25 mouse cellular contexts compared by ENCODE assay signal in the genomic region with DNA sequence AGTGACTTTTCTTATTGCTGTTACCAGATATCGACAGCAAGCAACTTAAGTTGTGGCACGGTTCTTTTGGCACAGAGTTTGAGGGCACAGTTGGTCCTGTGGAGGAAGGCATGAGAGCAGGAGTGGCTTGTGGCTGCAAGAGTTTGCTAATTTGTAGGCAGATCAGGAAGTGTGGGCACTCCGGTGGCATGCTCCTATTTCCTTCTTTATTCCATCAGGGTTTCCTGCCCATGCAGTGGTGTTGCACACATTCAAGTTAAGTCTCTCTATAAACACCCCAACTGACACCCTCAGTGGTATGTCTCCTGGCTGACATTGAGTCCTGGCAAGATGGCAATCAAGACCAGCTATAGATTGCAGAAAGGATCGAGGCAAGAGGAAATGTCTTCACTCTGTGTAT. TPM values are rescaled to one million over a fixed set of nuclear protein-coding genes. Genes with fewer than 3 reads are reported as not detected.
DNase-seq lines count a peak whose midpoint lies in the region; ATAC-seq and TF ChIP-seq lines count a peak whose summit lies in the region.
"Had no signal": no experiment of that assay in that cellular context is flagged by ENCODE, and none has a peak within 500 bp of the region (broad histone marks: within the 10 kb centered on the region; RNA-seq: fewer than 3 reads in every experiment).

No protein-coding gene starts in this region.

- no peak overlapping the region for H3K27ac ChIP-seq in liver, postnatal 0 days (ENCODE audit: low read depth)
- H3K27ac ChIP-seq: embryonic facial prominence, embryonic 13.5 days; embryonic facial prominence, embryonic 15.5 days; forebrain, embryonic 10.5 days; forebrain, embryonic 12.5 days had no signal

- whole genome bisulfite sequencing in liver, postnatal 0 days (ENCODE audit: insufficient replicate concordance) = 34% methylated on average over 4 of the region's 4 CpGs

- TF ChIP-seq CTCF in liver, postnatal 0 days (IDR thresholded peaks at IDR 0.05; ENCODE audit: low read depth) = no peak

- no peak overlapping the region for H3K4me2 ChIP-seq in liver, postnatal 0 days (ENCODE audit: low read depth, low read length)
- H3K4me2 ChIP-seq: embryonic facial prominence, embryonic 13.5 days; embryonic facial prominence, embryonic 15.5 days; forebrain, embryonic 12.5 days had no signal

- H3K9ac ChIP-seq in liver, postnatal 0 days (replicated peaks) = no peak overlapping the region
- H3K9ac ChIP-seq: embryonic facial prominence, embryonic 13.5 days; embryonic facial prominence, embryonic 15.5 days; forebrain, embryonic 12.5 days had no signal

- no peak for TF ChIP-seq EP300 in liver, postnatal 0 days (IDR thresholded peaks at IDR 0.05; ENCODE audit: low read depth)

- H3K9me3 ChIP-seq in liver, postnatal 0 days (ENCODE audit: low read length) = no peaks in the 10 kb centered on the region
- H3K9me3 ChIP-seq: embryonic facial prominence, embryonic 13.5 days; embryonic facial prominence, embryonic 15.5 days; forebrain, embryonic 10.5 days; forebrain, embryonic 12.5 days had no signal

- H3K36me3 ChIP-seq in liver, postnatal 0 days (replicated peaks; ENCODE audit: insufficient read depth, low read length) = no peaks in the 10 kb centered on the region
- H3K36me3 ChIP-seq: embryonic facial prominence, embryonic 13.5 days; embryonic facial prominence, embryonic 15.5 days; forebrain, embryonic 10.5 days; forebrain, embryonic 12.5 days had no signal

- DNase-seq in heart, adult 11 months = peak; percentile 71
- no peak for DNase-seq in heart, postnatal 4 days
- DNase-seq in liver, postnatal 0 days = no peak
- DNase-seq in embryo, embryonic 10 days (ENCODE audit: low spot score) = no peak
- no peak for DNase-seq in embryo, embryonic 11 days
- DNase-seq: adrenal gland, adult 2 months; adrenal gland, postnatal 10 days; adrenal gland, postnatal 25 days; cerebellum, adult 11 months; cerebellum, adult 18-20 months; cerebellum, adult 9-10 months; cerebellum, postnatal 10 days; cerebellum, postnatal 25 days had no signal

- H3K27me3 ChIP-seq in liver, postnatal 0 days (ENCODE audit: insufficient read depth, low read length) = no peaks in the 10 kb centered on the region
- H3K27me3 ChIP-seq: embryonic facial prominence, embryonic 13.5 days; embryonic facial prominence, embryonic 15.5 days; forebrain, embryonic 12.5 days had no signal

- H3K4me3 ChIP-seq in liver, postnatal 0 days (ENCODE audit: low read depth, low read length) = no peak overlapping the region
- H3K4me3 ChIP-seq: embryonic facial prominence, embryonic 13.5 days; embryonic facial prominence, embryonic 15.5 days; erythroblast, embryonic 14.5 days; forebrain, embryonic 10.5 days; forebrain, embryonic 12.5 days had no signal

- no peaks in the 10 kb centered on the region for H3K4me1 ChIP-seq in liver, postnatal 0 days (ENCODE audit: insufficient read depth)
- H3K4me1 ChIP-seq: embryonic facial prominence, embryonic 13.5 days; embryonic facial prominence, embryonic 15.5 days; forebrain, embryonic 10.5 days; forebrain, embryonic 12.5 days had no signal

- ATAC-seq in granulocyte monocyte progenitor cell, adult 5-6 weeks (replicated peaks; ENCODE audit: poor library complexity, severe bottlenecking) = peak; percentile 93
- peak; percentile 82 for ATAC-seq in megakaryocyte, adult 5-6 weeks (ENCODE audit: poor library complexity, severe bottlenecking)
- no peak for ATAC-seq in liver, postnatal 0 days
- ATAC-seq: forebrain, embryonic 14.5 days; forebrain, embryonic 16.5 days had no signal

RNA-seq across cellular contexts. Expression of a gene that starts 10.8 kb away (rescaled TPM):
- total RNA-seq in heart, postnatal 4 days (2021) = under 1 TPM; 0.14 to 0.31 TPM
- total RNA-seq in granulocyte monocyte progenitor cell, adult 5-6 weeks (2014; fragmentation: Nextera tagmentation) = not detected in 2 replicates
- not detected in 2 replicates for total RNA-seq in granulocyte monocyte progenitor cell, adult 5-6 weeks (2017)
- not detected in 2 replicates for total RNA-seq in megakaryocyte, adult 5-6 weeks (2015)
- not detected in 2 replicates for total RNA-seq in megakaryocyte, adult 5-6 weeks (2017)
- not detected in 2 replicates for polyA plus RNA-seq in liver, postnatal 0 days (2015; fragmentation: Nextera tagmentation; extraction: Ambion mirVana)
- total RNA-seq: MEL had no signal
- polyA plus RNA-seq: C2C12; erythroblast, embryonic 14.5 days; forebrain, embryonic 10.5 days; forebrain, embryonic 12.5 days; forebrain, embryonic 14.5 days; forebrain, embryonic 16.5 days had no signal

RNA-seq across cellular contexts. Expression of a gene that starts 47.9 kb away (rescaled TPM):
- under 1 TPM; 0.26 to 0.45 TPM for total RNA-seq in heart, postnatal 4 days (2021)
- total RNA-seq in granulocyte monocyte progenitor cell, adult 5-6 weeks (2014; fragmentation: Nextera tagmentation) = 4.2 TPM in 1 of 2 replicates, not detected in the other
- total RNA-seq in granulocyte monocyte progenitor cell, adult 5-6 weeks (2017) = 0.98 and 1.7 TPM in 2 replicates
- 1.1 and 1.6 TPM in 2 replicates for total RNA-seq in megakaryocyte, adult 5-6 weeks (2015)
- 1.5 and 2.0 TPM in 2 replicates for total RNA-seq in megakaryocyte, adult 5-6 weeks (2017)
- polyA plus RNA-seq in liver, postnatal 0 days (2015; fragmentation: Nextera tagmentation; extraction: Ambion mirVana) = not detected in 2 replicates
- total RNA-seq: adrenal gland, postnatal 25 days had no signal
- polyA plus RNA-seq: adrenal gland, adult 2 months; C2C12; embryonic facial prominence, embryonic 11.5 days; erythroblast, embryonic 14.5 days; forebrain, embryonic 14.5 days; forebrain, embryonic 16.5 days had no signal
